Mouse (Mus musculus): ENCODE measurements around the gene Slc35b2. TPM values are rescaled to one million over a fixed set of nuclear protein-coding genes. Genes with fewer than 3 reads are reported as not detected.

Gene Slc35b2
- polyA plus RNA-seq, 1 experiment from 2014 or later = 47.9 TPM

- WGBS (ENCODE audit: insufficient replicate concordance) = 80% methylated on average over 3 of the region's 3 CpGs
- H3K36me3 ChIP-seq (replicated peaks; ENCODE audit: insufficient read depth, low read length) = no peaks in the 10 kb centered on the region
- no peak overlapping the region for H3K4me3 ChIP-seq (ENCODE audit: low read depth, low read length)
- no peaks in the 10 kb centered on the region for H3K9me3 ChIP-seq (ENCODE audit: low read length)
- H3K27ac ChIP-seq (ENCODE audit: low read depth) = no peak overlapping the region
- DNase-seq = no peak
- H3K27me3 ChIP-seq (ENCODE audit: insufficient read depth, low read length) = no peaks in the 10 kb centered on the region
- no peak for ATAC-seq
- peaks cover 18% of the 10 kb centered on the region for H3K4me1 ChIP-seq (ENCODE audit: insufficient read depth)
- TF ChIP-seq CTCF (IDR thresholded peaks at IDR 0.05; ENCODE audit: low read depth) (no peak), EP300 (IDR thresholded peaks at IDR 0.05; ENCODE audit: low read depth) (no peak)
- H3K9ac ChIP-seq (replicated peaks) = no peak overlapping the region
- H3K4me2 ChIP-seq (ENCODE audit: low read depth, low read length) = no peak overlapping the region
Observed at GRCm38 (mm10) chr17:45616679-45617078, 53.0 kb downstream of the Slc35b2 start.

Other genes starting within 250 kb of the Slc35b2 start
- gene Cdc5l, start 130.1 kb upstream of the Slc35b2 start, polyA plus RNA-seq (2015; fragmentation: Nextera tagmentation; extraction: Ambion mirVana) = 20.9 and 21.7 TPM in 2 replicates
- gene Spats1, start 88.5 kb upstream of the Slc35b2 start, polyA plus RNA-seq (2015; fragmentation: Nextera tagmentation; extraction: Ambion mirVana) = not detected in 2 replicates
- 4.2 and 4.8 TPM in 2 replicates for gene Aars2, start 57.0 kb upstream of the Slc35b2 start, polyA plus RNA-seq (2015; fragmentation: Nextera tagmentation; extraction: Ambion mirVana)
- gene Tcte1, start 40.4 kb upstream of the Slc35b2 start, polyA plus RNA-seq (2015; fragmentation: Nextera tagmentation; extraction: Ambion mirVana) = not detected in 2 replicates
- 0.13 and 0.19 TPM in 2 replicates for gene Tmem151b, start 14.2 kb upstream of the Slc35b2 start, polyA plus RNA-seq (2015; fragmentation: Nextera tagmentation; extraction: Ambion mirVana)
- 2.8 and 3.0 TPM in 2 replicates for gene Nfkbie, start 8.2 kb upstream of the Slc35b2 start, polyA plus RNA-seq (2015; fragmentation: Nextera tagmentation; extraction: Ambion mirVana)
- gene Hsp90ab1, start 9.4 kb downstream of the Slc35b2 start, polyA plus RNA-seq (2015; fragmentation: Nextera tagmentation; extraction: Ambion mirVana) = 419 and 445 TPM in 2 replicates
- 83.0 and 91.6 TPM in 2 replicates for gene Slc29a1, start 35.7 kb downstream of the Slc35b2 start, polyA plus RNA-seq (2015; fragmentation: Nextera tagmentation; extraction: Ambion mirVana)
- 0.19 TPM in 1 of 2 replicates, not detected in the other for gene Mymx, start 38.2 kb downstream of the Slc35b2 start, polyA plus RNA-seq (2015; fragmentation: Nextera tagmentation; extraction: Ambion mirVana)
- not detected in 2 replicates for gene Capn11, start 95.5 kb downstream of the Slc35b2 start, polyA plus RNA-seq (2015; fragmentation: Nextera tagmentation; extraction: Ambion mirVana)
- gene Mrpl14, start 122.4 kb downstream of the Slc35b2 start, polyA plus RNA-seq (2015; fragmentation: Nextera tagmentation; extraction: Ambion mirVana) = 113 TPM in 2 replicates
- gene Tmem63b, start 123.0 kb downstream of the Slc35b2 start, polyA plus RNA-seq (2015; fragmentation: Nextera tagmentation; extraction: Ambion mirVana) = 15.1 and 16.9 TPM in 2 replicates
- gene 1600014C23Rik, start 170.0 kb downstream of the Slc35b2 start, polyA plus RNA-seq (2015; fragmentation: Nextera tagmentation; extraction: Ambion mirVana) = not detected in 2 replicates